Mouse (Mus musculus) heart, adult 11 months (tissue): ENCODE data around the gene Birc5.
"Not testable (repeated sequence)": the region's sequence is repeated elsewhere in the genome, so short reads cannot be mapped to it uniquely, and the experiment has no call there.

Source experiments
- DNase-seq: peaks from one replicate; pipeline ENCODE4 v3.0.0; 2022

The Birc5 gene

GRCm38 (mm10) chr11:117827386-117827785 lies 21.7 kb upstream of the Birc5 start:
- no peak for DNase-seq

DNA sequence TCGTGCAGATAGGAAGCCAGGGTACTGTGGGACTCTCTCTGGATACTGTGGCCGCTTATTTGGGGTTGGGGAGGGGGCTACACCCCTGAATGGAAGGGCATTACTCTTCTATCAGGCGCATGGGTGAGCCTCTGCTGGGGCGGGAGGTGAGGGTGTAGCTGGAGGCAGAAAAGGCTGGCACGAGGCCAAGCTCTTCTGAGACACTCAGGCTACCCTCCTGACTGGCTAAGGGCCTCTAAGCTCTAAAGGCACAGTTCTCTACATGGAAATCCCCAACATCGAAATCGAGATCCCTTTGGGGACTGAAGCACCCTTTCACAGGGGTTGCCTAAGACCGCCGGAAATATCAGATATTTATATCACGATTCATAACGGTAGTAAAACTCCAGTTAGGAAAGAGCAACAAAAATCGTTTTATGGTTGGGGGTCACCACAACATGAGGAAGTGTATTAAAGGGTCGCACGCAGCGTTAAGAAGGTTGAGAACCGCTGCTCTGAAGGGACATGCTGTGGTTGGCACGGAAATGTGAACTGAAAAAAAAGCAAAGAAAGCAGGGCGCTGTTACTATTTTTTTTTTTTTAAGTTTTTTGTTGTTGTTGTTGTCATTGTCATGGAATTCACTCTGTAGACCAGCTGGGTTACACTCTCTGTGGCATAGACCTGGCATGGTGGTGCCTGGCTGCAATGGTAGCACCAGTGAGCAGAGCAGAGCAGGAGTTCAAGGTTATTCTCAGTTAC lies 20.7 kb upstream of the Birc5 start:
- DNase-seq, result peak; percentile 96

DNA sequence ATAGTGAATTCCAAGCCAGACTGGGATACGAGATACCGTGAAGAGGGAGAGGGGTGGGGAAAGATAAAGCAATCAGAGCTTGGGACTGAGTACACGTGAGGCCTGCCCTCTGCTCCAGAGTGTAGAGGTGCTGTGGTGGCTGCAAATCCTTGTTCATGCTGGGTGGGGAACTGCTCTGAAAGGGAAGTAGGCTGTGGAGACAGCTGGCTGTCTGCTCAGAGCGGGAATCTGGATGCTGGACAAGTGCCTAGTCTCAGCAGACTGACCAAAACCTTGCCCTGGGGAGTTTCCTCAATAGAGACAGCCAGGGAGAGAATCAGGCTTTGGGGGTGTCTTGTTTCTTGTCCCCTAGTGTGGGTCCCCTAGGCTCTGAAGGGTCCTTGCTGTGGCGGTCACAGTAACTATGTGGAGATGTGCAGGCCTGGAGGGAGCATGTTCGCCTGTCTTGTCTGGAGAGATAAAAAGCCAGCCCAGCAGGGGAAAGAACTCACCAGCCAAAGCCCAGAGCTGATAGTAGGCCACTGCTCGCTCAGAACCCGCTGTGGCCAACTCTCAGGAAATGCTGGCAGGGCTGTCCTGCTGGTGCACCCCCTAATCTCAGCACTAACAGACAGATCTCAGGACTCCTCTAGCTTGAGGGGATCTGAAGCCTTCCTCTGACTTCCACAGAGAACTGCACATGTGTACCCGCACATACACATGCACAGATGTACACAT lies 20.0 kb upstream of the Birc5 start:
- peak; percentile 97 for DNase-seq

DNA sequence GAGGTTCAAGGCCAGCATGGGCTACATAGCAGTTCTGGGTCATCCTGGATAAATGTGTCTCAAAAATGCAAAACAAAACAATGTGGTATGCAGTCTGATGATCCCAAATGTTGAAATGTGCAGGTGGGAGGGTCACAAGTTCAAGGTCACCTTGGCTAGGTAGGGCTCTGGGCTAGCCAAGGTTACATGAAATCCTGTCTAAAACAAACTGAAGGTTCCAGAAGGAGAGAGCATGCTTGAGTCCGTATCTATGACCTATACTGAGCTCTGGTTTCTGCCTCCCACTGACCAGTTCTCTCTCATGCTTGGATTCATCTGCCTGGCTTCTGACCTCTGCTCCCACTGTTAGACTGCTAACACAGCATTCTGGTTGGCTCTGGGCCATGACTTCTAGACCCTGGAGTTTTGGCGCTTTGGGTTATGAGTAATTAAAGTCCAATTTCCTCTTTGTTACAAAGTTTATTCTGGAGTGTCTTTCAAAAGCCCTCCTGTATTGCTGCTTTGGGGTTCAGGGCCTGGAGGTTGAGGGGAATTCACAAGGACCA lies 19.3 kb upstream of the Birc5 start:
- no peak for DNase-seq

GRCm38 (mm10) chr11:117830401-117830800 lies 18.6 kb upstream of the Birc5 start:
- no peak for DNase-seq

DNA sequence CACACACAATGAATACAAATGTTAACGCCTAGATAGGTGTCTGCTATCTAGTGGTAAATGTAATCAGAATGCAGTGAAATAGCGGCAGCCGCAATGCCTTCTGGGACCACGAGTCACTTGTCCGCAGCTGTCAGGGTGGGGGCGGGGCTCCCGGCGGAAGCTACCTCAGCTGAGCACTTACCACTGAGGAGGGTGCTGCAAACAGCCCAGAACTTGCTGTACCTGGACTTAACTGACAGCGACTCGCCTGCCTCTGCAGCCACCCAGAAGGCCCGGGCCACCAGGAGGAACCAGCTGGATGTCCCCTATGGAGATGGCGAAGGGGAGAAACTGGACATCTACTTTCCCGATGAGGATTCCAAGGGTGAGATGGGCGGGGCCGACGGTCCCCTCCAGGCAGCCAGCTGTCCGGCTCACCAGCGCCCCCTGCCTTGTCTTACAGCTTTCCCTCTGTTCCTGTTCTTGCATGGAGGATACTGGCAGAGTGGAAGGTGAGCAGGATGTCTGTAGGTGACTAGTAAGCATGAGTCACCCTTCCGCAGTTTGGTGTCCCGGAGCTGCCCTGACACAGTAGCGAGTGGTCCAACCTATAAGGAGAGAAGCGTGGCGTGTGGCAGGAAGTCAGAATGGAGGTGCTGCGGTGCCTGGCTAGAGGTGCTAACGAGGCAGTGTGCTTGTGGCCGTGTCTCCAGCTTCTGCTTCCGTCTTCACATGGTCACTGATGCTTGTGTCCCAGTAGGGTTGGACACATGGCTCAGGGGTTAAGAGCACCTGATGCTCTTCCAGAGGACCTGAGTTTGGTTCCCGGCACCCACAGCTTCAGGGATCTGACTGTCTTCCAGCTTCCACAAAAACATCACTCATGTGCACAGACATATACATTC lies 16.7 kb upstream of the Birc5 start:
- DNase-seq, result peak; percentile 97

GRCm38 (mm10) chr11:117833509-117833908 lies 15.5 kb upstream of the Birc5 start:
- not testable (repeated sequence) for DNase-seq

- DNase-seq, result no peak
These were observed 15.0 kb upstream of the Birc5 start for GRCm38 (mm10) chr11:117834086-117834485.

DNA sequence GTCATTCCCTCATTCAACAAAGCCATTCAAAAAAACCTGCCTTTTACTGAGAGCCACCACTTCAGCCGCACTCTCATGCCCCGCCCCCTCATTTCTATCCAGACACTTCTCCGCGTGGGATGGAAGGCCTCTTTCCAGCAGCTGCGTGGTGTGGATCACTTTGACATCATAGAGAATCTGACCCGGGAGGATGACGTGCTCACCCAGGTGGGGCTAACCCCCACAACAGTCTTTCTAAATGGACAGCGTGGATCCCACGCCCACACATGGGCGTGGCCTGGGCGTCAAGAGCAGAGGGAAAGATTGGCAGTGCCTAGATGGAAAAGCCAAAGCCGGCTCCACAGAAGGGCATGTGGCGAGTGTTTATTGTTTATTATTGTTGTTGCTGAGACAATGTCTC lies 12.7 kb upstream of the Birc5 start:
- peak; percentile 92 for DNase-seq

DNA sequence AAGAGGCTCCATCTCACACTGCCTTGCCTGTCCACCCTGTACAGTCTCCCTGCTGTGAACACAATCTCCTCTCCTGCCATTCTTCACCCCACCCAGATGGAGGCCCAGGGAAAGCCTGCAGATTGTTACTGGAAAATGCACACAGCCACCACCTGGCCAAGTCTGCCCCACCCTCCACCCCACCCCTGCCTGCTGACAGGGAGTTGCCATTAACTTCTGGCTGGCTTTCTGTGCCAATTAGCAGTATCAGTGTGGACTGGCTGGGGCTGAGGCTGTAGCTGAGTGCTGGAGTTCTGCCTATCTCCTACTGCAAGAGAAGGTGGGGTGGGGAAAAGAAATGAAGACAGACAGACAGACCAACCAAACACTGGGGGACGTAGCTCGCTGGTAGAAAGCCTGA lies 10.5 kb upstream of the Birc5 start:
- DNase-seq, result peak; percentile 94

DNA sequence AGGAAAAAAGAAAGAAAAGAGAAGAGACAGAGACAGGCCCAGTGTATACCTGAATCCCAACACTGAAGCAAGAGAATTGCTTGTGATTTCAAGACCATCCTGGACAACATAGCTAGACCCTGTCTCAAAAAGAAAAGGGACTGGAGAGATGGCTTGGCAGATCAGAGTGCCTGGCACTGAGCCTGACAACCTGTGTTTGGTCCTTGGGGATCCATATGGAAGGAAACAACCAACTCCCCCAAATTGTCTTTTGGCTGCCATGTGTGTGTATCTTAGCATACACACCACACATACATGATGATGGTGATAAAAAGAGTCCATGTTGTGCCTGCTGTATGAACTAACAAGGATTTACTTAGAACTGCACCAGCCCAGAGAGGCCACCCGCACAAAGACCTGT lies 10.0 kb upstream of the Birc5 start:
- DNase-seq, result no peak

DNA sequence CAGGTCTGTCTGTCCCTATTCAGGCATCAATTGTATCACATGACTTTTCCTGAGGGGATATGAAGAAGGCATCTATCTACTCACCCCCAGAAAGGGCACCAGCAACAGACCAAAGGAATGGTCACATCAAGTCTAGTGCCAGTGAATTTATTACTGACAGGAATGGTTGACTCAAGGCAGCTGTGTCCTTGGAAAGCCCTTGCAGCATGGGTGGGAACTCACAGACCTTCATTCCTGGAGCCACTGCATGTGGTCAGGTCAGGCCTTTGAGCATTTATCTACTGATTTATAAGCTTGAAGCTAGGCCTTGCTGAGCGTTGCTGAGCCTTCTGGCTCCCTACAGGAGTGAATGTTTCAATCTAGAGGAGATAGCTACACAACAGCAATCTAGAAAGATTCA lies 8.1 kb upstream of the Birc5 start:
- no peak for DNase-seq

GRCm38 (mm10) chr11:117843434-117843833 lies 5.6 kb upstream of the Birc5 start:
- no peak for DNase-seq

DNA sequence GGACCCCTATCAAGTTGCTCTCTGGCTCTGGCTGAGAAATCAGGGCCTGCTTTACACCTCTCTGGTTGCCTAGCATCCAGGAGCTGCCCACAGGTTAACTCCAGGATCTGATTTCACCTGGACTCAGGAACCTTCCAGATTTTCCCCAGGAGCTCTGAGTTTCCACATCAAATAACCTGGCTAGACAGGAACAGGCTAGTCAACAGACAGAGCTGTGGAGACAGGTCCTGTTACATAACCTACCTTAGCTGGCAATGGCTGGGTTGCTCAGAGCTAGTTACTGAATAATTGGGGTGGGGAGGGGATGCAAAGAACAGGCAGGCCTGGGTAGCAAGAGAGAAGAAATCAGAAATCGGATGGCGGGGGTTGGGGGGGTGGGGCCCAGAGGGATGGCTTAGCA lies 4.1 kb upstream of the Birc5 start:
- no peak for DNase-seq

DNA sequence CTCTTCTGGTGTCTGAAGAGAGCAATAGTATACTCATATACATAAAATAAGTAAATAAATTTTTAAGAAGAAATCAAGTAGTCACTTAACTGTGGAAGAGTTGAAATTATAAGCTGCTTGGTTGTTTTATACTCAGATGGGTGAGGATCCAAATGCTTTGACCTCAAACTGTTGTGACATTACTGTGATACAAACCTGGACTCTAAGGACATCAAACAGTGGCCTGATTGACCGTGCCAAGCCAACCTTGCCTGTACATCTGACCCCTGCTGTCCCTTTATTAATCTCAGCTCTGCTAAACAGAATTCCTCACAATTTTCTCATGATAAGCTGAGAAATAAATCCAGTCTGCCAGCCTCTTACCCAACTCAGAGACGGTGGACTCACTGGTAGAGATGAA lies 3.4 kb upstream of the Birc5 start:
- no peak for DNase-seq

GRCm38 (mm10) chr11:117846640-117847039 lies 2.4 kb upstream of the Birc5 start:
- DNase-seq, result no peak

GRCm38 (mm10) chr11:117847593-117848215 lies 1.3 kb upstream of the Birc5 start:
- peak; percentile 91 for DNase-seq

GRCm38 (mm10) chr11:117848271-117848984 lies 623 bp upstream of the Birc5 start:
- no peak for DNase-seq

GRCm38 (mm10) chr11:117852875-117853274 lies 3.8 kb downstream of the Birc5 start:
- DNase-seq, result no peak

DNA sequence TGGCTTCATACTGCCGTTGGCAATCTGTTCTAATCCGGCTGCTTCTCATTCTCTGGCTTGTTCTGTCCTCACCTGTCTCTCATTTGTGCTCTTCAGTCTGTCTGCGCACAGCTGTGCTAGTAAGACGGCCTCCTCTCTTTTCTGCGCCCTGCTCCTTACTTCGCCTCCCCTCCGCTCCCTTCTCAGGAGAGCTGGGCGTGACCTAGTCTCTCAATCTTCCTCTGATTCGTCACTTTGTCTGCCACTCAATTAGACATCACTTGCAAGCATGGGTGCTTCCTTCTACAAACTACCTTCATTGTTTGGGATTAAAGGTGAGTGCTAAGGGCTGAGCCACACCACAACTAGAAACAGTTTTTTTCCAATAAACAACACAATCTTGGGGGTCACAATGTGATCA lies 5.2 kb downstream of the Birc5 start:
- DNase-seq, result no peak

DNA sequence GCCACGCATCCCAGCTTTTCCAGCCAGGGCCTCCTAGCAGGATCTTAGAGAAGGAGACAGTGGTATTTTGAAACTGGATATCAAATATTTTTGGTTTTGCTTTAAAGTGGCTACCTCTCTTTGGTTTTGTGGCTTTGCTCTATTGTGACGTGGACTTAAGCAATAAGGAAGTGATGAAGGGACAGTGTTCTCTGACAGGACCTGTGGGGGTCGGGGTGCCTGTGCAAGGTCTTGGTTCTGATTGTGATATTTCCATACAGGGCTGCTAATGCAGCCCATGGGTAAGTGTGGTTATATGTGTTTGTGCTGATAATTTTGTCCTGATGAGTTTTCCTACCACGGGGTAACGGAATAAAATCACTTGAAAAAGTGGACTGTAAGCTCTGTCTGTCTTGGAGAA lies 6.3 kb downstream of the Birc5 start:
- no peak for DNase-seq

GRCm38 (mm10) chr11:117855975-117856374 lies 6.9 kb downstream of the Birc5 start:
- DNase-seq, result no peak
